Mouse (Mus musculus) spleen, postnatal 0 days (tissue): ENCODE measurements around the gene Cideb. TPM values are rescaled to one million over a fixed set of nuclear protein-coding genes. Genes with fewer than 3 reads are reported as not detected.

Source experiments
- polyA plus RNA-seq: library from polyadenylated mRNA; unstranded; fragments of >200 nt; fragmentation: Nextera tagmentation; extraction: Ambion mirVana; gene quantifications from 2 replicates; pipeline ENCODE4 v1.2.1, GENCODE M21; 2015

The Cideb gene
- 0.23 TPM in 1 of 2 replicates, not detected in the other for polyA plus RNA-seq

DNA sequence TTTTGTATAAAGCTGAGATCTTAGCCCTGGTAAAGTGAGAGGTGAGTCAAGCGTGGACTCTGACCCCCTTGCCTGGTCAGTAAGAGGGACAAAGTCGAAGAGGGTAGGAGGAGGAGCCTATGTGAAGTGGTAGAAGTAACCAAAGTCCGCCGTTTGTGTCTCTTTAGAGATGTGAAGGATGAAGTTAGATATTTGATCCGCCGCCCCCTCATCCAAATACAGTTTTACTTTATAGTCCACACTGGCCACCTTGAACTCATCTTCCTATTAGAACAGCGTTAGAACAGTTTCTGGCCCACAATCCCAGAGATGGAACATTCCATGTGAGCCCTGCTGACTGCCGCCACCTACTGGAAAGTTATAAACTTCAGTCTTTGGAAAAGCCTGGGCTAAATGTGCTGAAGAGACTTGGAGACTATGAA is at the start of gene Cideb:
Gene Cideb, minus strand, starts transcription at position 96 of the 422 bp plus-strand sequence.

DNA sequence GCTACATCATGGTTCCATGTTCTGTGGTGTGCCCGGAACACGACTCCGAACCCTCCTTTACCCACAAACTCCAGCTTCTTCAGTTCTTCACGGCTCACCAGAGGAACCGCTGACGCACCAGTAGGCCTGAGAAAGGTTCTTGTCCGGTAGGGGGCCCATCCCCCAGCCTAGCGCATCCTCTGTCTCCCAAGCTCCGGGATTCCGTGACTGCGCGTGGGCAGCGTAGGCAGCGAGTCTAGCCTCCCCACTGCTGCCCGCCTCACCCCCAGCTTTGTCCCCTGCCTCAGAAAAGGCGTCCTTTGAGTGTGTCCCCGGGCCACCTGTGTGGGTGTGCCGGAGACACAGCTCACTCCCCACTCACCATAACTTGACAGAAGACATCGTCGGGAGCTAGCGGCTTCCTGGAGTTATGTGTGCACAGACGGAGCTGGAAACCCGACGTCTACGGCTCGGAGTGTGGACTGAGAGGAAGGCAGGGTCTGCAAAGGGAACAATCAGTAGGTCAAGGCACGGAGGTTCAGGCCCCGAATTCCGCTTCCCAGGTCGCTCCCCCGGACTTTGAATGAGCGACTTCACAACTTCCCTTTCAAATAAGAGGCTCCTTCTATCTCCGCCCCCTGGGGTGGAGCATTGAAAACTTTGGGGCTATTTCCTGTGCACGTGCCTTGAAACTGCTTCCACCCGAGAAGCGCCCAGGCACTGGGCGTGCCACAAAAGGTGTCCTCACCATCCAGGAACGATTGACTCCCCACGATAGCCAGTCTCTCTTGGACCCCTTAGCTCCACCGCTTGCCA is 30.2 kb upstream of the Cideb start, which contains the start of gene Ripk3:
Gene Ripk3, minus strand, starts transcription at position 610 of the 795 bp plus-strand sequence.

GRCm38 (mm10) chr14:55783958-55784235 is 25.6 kb upstream of the Cideb start, which contains the start of gene Adcy4:
Gene Adcy4, minus strand, starts transcription at chr14:55784095.

GRCm38 (mm10) chr14:55765696-55766095 is 7.4 kb upstream of the Cideb start, which contains the start of gene Ltb4r1:
Gene Ltb4r1, plus strand, starts transcription at chr14:55765962.

DNA sequence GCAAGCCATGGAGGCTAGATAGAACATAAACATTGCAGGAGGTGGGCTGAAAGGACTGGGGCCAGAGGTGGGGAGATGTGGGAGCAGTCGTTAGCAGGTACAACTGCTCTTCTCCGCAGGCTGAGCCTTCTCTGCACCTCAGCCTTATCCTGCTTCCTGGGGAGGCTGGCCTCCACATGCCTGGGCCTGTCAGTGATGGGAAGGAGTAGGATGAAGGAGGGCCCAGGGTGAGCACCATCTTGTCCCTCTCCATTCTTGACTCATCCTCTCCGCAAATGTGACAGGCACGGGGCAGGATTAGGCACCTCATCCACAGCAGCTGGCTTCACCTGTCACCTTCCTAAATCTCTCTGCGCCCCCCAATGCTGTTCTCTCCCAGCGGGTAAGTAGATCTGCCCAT is 2.9 kb upstream of the Cideb start, which contains the start of gene Ltb4r2:
Gene Ltb4r2, plus strand, starts transcription at position 266 of the 400 bp plus-strand sequence.

GRCm38 (mm10) chr14:55745180-55745860 is 12.9 kb downstream of the Cideb start, which contains the start of the genes Dhrs1 and Nop9:
Gene Dhrs1, minus strand, starts transcription at chr14:55745690.
Gene Nop9, plus strand, starts transcription at chr14:55745693.

GRCm38 (mm10) chr14:55721700-55722437 is 36.4 kb downstream of the Cideb start, which contains the start of gene Rabggta:
Gene Rabggta, minus strand, starts transcription at chr14:55722263.

GRCm38 (mm10) chr14:55713729-55714122 is 44.5 kb downstream of the Cideb start, which contains the start of gene Tgm1:
Gene Tgm1, minus strand, starts transcription at chr14:55713926.

Other genes starting within 250 kb of the Cideb start
- gene Cpne6, start 248.0 kb downstream of the Cideb start, polyA plus RNA-seq, result 0.10 and 0.12 TPM in 2 replicates
- not detected in 2 replicates for gene Nrl, start 233.5 kb downstream of the Cideb start, polyA plus RNA-seq
- gene Pck2, start 218.2 kb downstream of the Cideb start, polyA plus RNA-seq, result 74.2 and 76.3 TPM in 2 replicates
- 36.9 and 41.9 TPM in 2 replicates for gene Dcaf11, start 198.5 kb downstream of the Cideb start, polyA plus RNA-seq
- 2.7 and 3.2 TPM in 2 replicates for gene A730061H03Rik, start 198.1 kb downstream of the Cideb start, polyA plus RNA-seq
- 0.37 and 0.45 TPM in 2 replicates for gene Fitm1, start 182.8 kb downstream of the Cideb start, polyA plus RNA-seq
- 145 and 162 TPM in 2 replicates for gene Psme1, start 180.3 kb downstream of the Cideb start, polyA plus RNA-seq
- 46.7 and 47.4 TPM in 2 replicates for gene Emc9, start 173.2 kb downstream of the Cideb start, polyA plus RNA-seq
- 233 and 255 TPM in 2 replicates for gene Psme2, start 167.3 kb downstream of the Cideb start, polyA plus RNA-seq
- gene Rnf31, start 166.8 kb downstream of the Cideb start, polyA plus RNA-seq, result 16.4 and 19.3 TPM in 2 replicates
- 34.6 and 38.5 TPM in 2 replicates for gene Irf9, start 154.9 kb downstream of the Cideb start, polyA plus RNA-seq
- 5.8 and 7.8 TPM in 2 replicates for gene Rec8, start 140.4 kb downstream of the Cideb start, polyA plus RNA-seq
- gene Ipo4, start 122.5 kb downstream of the Cideb start, polyA plus RNA-seq, result 24.1 and 28.0 TPM in 2 replicates
- 0.64 and 1.7 TPM in 2 replicates for gene Gm49378, start 120.6 kb downstream of the Cideb start, polyA plus RNA-seq
- gene Tm9sf1, start 114.7 kb downstream of the Cideb start, polyA plus RNA-seq, result 56.5 and 57.4 TPM in 2 replicates
- 0.56 and 0.63 TPM in 2 replicates for gene Tssk4, start 108.3 kb downstream of the Cideb start, polyA plus RNA-seq
- 30.4 TPM in 2 replicates for gene Mdp1, start 98.0 kb downstream of the Cideb start, polyA plus RNA-seq
- 27.5 and 30.5 TPM in 2 replicates for gene Gmpr2, start 86.5 kb downstream of the Cideb start, polyA plus RNA-seq
- 303 and 330 TPM in 2 replicates for gene Nedd8, start 86.3 kb downstream of the Cideb start, polyA plus RNA-seq
- 25.8 and 29.4 TPM in 2 replicates for gene Tinf2, start 76.6 kb downstream of the Cideb start, polyA plus RNA-seq
- gene Tgm1, start 44.5 kb downstream of the Cideb start, polyA plus RNA-seq, result 1.5 and 2.0 TPM in 2 replicates
- gene Rabggta, start 36.2 kb downstream of the Cideb start, polyA plus RNA-seq, result 9.9 and 14.2 TPM in 2 replicates
- 29.1 and 35.1 TPM in 2 replicates for gene Dhrs1, start 12.8 kb downstream of the Cideb start, polyA plus RNA-seq
- gene Nop9, start 12.8 kb downstream of the Cideb start, polyA plus RNA-seq, result 28.7 and 31.5 TPM in 2 replicates
- gene Ltb4r2, start 3.0 kb upstream of the Cideb start, polyA plus RNA-seq, result 0.49 and 0.78 TPM in 2 replicates
- 33.2 and 51.6 TPM in 2 replicates for gene Ltb4r1, start 7.5 kb upstream of the Cideb start, polyA plus RNA-seq
- gene Adcy4, start 25.6 kb upstream of the Cideb start, polyA plus RNA-seq, result 1.9 and 3.1 TPM in 2 replicates
- gene Ripk3, start 30.4 kb upstream of the Cideb start, polyA plus RNA-seq, result 28.4 and 31.4 TPM in 2 replicates
- gene Nfatc4, start 64.7 kb upstream of the Cideb start, polyA plus RNA-seq, result 4.8 and 7.3 TPM in 2 replicates
- gene Nynrin, start 95.6 kb upstream of the Cideb start, polyA plus RNA-seq, result 1.6 and 2.8 TPM in 2 replicates
- 0.05 and 0.22 TPM in 2 replicates for gene Cbln3, start 125.9 kb upstream of the Cideb start, polyA plus RNA-seq
- gene Khnyn, start 126.5 kb upstream of the Cideb start, polyA plus RNA-seq, result 7.6 and 10.2 TPM in 2 replicates
- gene Sdr39u1, start 141.8 kb upstream of the Cideb start, polyA plus RNA-seq, result 22.0 and 25.5 TPM in 2 replicates
- 249 and 554 TPM in 2 replicates for gene Cma1, start 186.2 kb upstream of the Cideb start, polyA plus RNA-seq
- gene Cma2, start 192.5 kb upstream of the Cideb start, polyA plus RNA-seq, result 0.45 and 0.92 TPM in 2 replicates